Mouse (Mus musculus) stomach, postnatal 0 days (tissue): ENCODE results near the gene Rbbp7.

ENCODE experiments used
- CTCF ChIP-seq: IDR thresholded peaks from 2 replicates; pipeline ENCODE4 v1.5.1; 2016; ENCODE audit warnings: antibody characterized with exemption, low read depth, mild to moderate bottlenecking, moderate library complexity
- EP300 ChIP-seq: optimal IDR thresholded peaks from 2 replicates; pipeline ENCODE3; 2016; ENCODE audit warnings: antibody characterized with exemption

DNA sequence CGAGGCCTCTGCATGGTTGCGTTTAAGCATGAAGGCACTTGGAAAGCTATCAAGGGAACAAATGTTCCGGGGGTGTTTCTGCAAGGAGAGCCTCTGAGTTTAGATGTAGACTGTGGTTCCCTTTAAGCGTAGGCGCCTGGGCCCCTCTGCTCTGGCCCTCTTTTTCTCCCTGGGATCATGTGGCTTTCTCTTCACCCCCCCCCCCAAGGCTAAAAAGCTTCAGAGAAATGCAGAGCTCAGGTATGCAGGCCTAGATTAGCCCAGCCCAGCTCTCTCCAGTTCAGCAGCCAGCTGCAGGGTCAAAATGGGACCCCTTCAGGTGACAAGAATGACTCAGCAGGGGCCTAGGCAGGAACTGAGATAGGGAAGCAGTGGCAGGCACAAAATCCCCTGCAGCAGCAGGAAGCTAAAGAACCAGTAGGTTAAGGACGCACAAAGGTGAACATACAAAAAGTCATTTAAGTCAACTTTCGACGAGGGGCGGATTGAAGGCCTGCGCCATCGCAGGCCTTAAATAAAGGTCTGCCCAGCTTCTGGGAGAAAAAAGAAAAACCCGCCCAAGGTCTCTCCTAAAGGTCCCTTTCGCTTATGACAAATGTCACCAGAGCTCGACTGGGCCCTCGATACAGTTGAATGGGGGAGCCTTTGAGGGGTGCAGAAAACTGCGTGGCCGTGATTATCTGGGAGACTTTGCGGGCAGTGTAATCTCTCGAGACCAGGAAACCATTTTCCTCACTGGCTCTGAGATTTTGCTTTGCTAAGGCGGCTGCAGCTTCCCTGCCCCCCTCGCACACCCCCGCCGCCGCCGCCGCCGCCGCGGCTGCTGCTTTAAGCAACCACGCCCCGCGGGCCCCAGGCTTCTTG lies 719 bp upstream of the Rbbp7 start:
- TF ChIP-seq CTCF = no peak
- TF ChIP-seq EP300 = no peak
